Mouse (Mus musculus) regulatory T cell (primary cell): Measurements from ENCODE around the gene Sh3rf3.

Source experiments
- in situ Hi-C: fragments of 300-600 bp; cut with MboI, MseI; formaldehyde crosslinking; loops from one replicate; pipeline ENCODE4 v1.15.1; 2025; ENCODE audit warnings: high pct_unique_total_duplicates

Gene Sh3rf3

GRCm38 (mm10) chr10:58979320-58979959 is 166.3 kb downstream of the Sh3rf3 start:
- in situ Hi-C loops = loop anchor here (25.0 kb wide), 1 partner anchor 742 kb away; the partner anchor contains the start of genes Duxf3 and Gm4981

GRCm38 (mm10) chr10:58981674-58982329 is 168.6 kb downstream of the Sh3rf3 start:
- in situ Hi-C loops = loop anchor here (25.0 kb wide), 1 partner anchor 745 kb away; the partner anchor contains the start of genes Duxf3 and Gm4981

- in situ Hi-C loops = loop anchor here (25.0 kb wide), 1 partner anchor 745 kb away; the partner anchor contains the start of genes Duxf3 and Gm4981
These were observed 169.5 kb downstream of the Sh3rf3 start for GRCm38 (mm10) chr10:58982546-58983154.

- in situ Hi-C loops = loop anchor here (25.0 kb wide), 1 partner anchor 754 kb away; the partner anchor contains the start of genes Duxf3 and Gm4981
These were observed 178.5 kb downstream of the Sh3rf3 start for GRCm38 (mm10) chr10:58991611-58992010.

GRCm38 (mm10) chr10:58994726-58995125 is 181.6 kb downstream of the Sh3rf3 start:
- in situ Hi-C loops = loop anchor here (25.0 kb wide), 1 partner anchor 757 kb away; the partner anchor contains the start of genes Duxf3 and Gm4981

- in situ Hi-C loops = loop anchor here (25.0 kb wide), 1 partner anchor 758 kb away; the partner anchor contains the start of genes Duxf3 and Gm4981
These were observed 182.0 kb downstream of the Sh3rf3 start for GRCm38 (mm10) chr10:58995132-58995531.

- in situ Hi-C loops = loop anchor here (25.0 kb wide), 1 partner anchor 1565 kb away; no protein-coding TSS in a partner anchor
These were observed 189.2 kb downstream of the Sh3rf3 start for GRCm38 (mm10) chr10:59002361-59002760.

- in situ Hi-C loops = loop anchor here (25.0 kb wide), 1 partner anchor 1574 kb away; no protein-coding TSS in a partner anchor
These were observed 198.3 kb downstream of the Sh3rf3 start for GRCm38 (mm10) chr10:59011415-59011814.

GRCm38 (mm10) chr10:59013618-59014017 is 200.5 kb downstream of the Sh3rf3 start:
- in situ Hi-C loops = loop anchor here (25.0 kb wide), 1 partner anchor 1576 kb away; no protein-coding TSS in a partner anchor

- in situ Hi-C loops = loop anchor here (25.0 kb wide), 1 partner anchor 1582 kb away; no protein-coding TSS in a partner anchor
These were observed 206.3 kb downstream of the Sh3rf3 start for GRCm38 (mm10) chr10:59019302-59019973.

- in situ Hi-C loops = no loop called here
These were observed 237.3 kb downstream of the Sh3rf3 start for GRCm38 (mm10) chr10:59050434-59050833.

- in situ Hi-C loops = no loop called here
These were observed 243.1 kb downstream of the Sh3rf3 start for GRCm38 (mm10) chr10:59056294-59056693.

- in situ Hi-C loops = no loop called here
These were observed 253.6 kb downstream of the Sh3rf3 start for GRCm38 (mm10) chr10:59066804-59067203.

GRCm38 (mm10) chr10:59072827-59073226 is 259.7 kb downstream of the Sh3rf3 start:
- in situ Hi-C loops = no loop called here

GRCm38 (mm10) chr10:59076681-59077080 is 263.5 kb downstream of the Sh3rf3 start:
- in situ Hi-C loops = no loop called here

- in situ Hi-C loops = no loop called here
These were observed 264.8 kb downstream of the Sh3rf3 start for GRCm38 (mm10) chr10:59077909-59078308.

- in situ Hi-C loops = no loop called here
These were observed 272.4 kb downstream of the Sh3rf3 start for GRCm38 (mm10) chr10:59085604-59086003.

GRCm38 (mm10) chr10:59086578-59086977 is 273.4 kb downstream of the Sh3rf3 start:
- in situ Hi-C loops = no loop called here

GRCm38 (mm10) chr10:59089861-59090621 is 276.9 kb downstream of the Sh3rf3 start:
- in situ Hi-C loops = no loop called here

- in situ Hi-C loops = no loop called here
These were observed 277.4 kb downstream of the Sh3rf3 start for GRCm38 (mm10) chr10:59090622-59090971.

GRCm38 (mm10) chr10:59091556-59091955 is 278.4 kb downstream of the Sh3rf3 start:
- in situ Hi-C loops = no loop called here
